Mouse (Mus musculus) ES-Bruce4 (cell line): ENCODE results near the gene Tex33. TPM values are rescaled to one million over a fixed set of nuclear protein-coding genes. Genes with fewer than 3 reads are reported as not detected.
"Not testable (repeated sequence)": the region's sequence is repeated elsewhere in the genome, so short reads cannot be mapped to it uniquely, and the experiment has no call there.

Experiments
- H3K27ac ChIP-seq: 2 replicates; pipeline ENCODE4 v1.5.1; 2012; ENCODE audit warnings: low read length, inconsistent platforms; ENCODE audit not compliant: insufficient read depth
- H3K27me3 ChIP-seq: 2 replicates; pipeline ENCODE4 v1.6.1; 2012; ENCODE audit warnings: mild to moderate bottlenecking, low read length, inconsistent platforms; ENCODE audit not compliant: control insufficient read depth, poor library complexity, insufficient read depth, severe bottlenecking
- H3K36me3 ChIP-seq: 2 replicates; pipeline ENCODE4 v1.6.1; 2012; ENCODE audit warnings: inconsistent platforms, mild to moderate bottlenecking, low read length, moderate library complexity; ENCODE audit not compliant: control insufficient read depth, poor library complexity, insufficient read depth, severe bottlenecking
- H3K4me1 ChIP-seq: one replicate; pipeline ENCODE4 v1.8.1; 2011; ENCODE audit warnings: low read length; ENCODE audit not compliant: control insufficient read depth, insufficient read depth
- H3K4me3 ChIP-seq: 2 replicates; pipeline ENCODE4 v1.5.1; 2011; ENCODE audit warnings: low read depth, mild to moderate bottlenecking, low read length
- H3K9ac ChIP-seq: 2 replicates; pipeline ENCODE4 v1.6.1; 2012; ENCODE audit warnings: low read depth, mild to moderate bottlenecking, inconsistent platforms; ENCODE audit not compliant: poor library complexity, severe bottlenecking
- H3K9me3 ChIP-seq: replicated peaks from 2 replicates; pipeline ENCODE4 v1.6.1; 2012; ENCODE audit warnings: mild to moderate bottlenecking, low read length, inconsistent platforms; ENCODE audit not compliant: control insufficient read depth, poor library complexity, insufficient read depth, severe bottlenecking
- CTCF ChIP-seq: IDR thresholded peaks from one replicate; pipeline ENCODE4 v1.8.1; 2011; ENCODE audit warnings: low read depth, low read length
- EP300 ChIP-seq: IDR thresholded peaks from 2 replicates; pipeline ENCODE4 v1.6.1; 2011; ENCODE audit warnings: low read depth, low read length; ENCODE audit not compliant: insufficient read depth
- POLR2A ChIP-seq: IDR thresholded peaks from one replicate; pipeline ENCODE4 v1.8.1; 2011; ENCODE audit warnings: low read length; ENCODE audit not compliant: insufficient read depth
- polyA plus RNA-seq: library from polyadenylated mRNA; stranded (reverse); fragments of >200 nt; gene quantifications from 2 replicates; pipeline ENCODE4 v1.2.4, GENCODE M21; 2011; ENCODE audit warnings: low read depth; ENCODE audit not compliant: missing spikeins, insufficient read depth, insufficient read length

Tex33 gene
- polyA plus RNA-seq, 1 experiment: not detected

DNA sequence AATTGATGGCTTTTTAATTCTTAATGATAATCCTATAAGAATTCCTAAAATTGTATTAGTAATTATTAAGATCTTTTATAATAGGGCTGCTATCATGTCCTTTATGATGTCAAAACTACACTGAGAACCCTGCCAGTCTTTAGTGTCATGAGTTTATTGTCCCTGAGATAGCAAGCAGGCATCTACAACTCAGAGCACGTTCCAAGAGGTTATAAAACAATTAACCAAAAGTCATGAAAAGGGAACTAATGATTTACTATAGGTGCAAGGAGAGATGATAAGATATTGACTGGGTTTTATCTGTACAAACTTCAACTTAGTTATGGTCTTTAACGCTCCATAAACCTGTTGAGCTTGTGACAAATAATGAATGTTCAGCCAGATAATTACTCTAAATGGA is 29.8 kb downstream of the Tex33 start:
- Histone ChIP-seq H3K9ac (no peak overlapping the region), H3K4me1 (no peaks in the 10 kb centered on the region), H3K4me3 (no peak overlapping the region), H3K27me3 (no peaks in the 10 kb centered on the region; the same call in 1 of the 2 replicates), H3K36me3 (no peaks in the 10 kb centered on the region), H3K27ac (no peak overlapping the region), H3K9me3 (no peaks in the 10 kb centered on the region)
- TF ChIP-seq POLR2A (no peak), EP300 (no peak), CTCF (no peak)

DNA sequence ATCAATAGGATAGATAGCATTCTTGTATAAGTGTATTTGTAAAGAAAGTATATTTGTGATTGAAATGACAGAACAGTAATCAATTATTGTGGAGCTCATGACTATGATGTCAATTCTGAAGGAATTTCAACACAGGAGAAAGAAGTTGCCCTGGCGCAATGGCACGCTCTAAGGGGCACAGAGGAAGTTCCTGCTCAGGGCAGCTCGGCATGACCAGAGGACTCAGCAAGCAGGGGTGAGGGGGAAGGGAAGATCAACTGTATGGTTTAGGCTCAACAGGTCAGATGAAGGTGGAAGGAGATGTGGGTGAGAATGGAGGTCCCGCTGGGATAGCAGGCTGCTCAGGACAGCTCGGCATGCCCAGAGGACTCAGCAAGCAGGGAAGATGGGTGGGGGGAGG is 40.2 kb downstream of the Tex33 start:
- H3K27ac ChIP-seq: no peak overlapping the region
- no peaks in the 10 kb centered on the region for H3K4me1 ChIP-seq
- no peak overlapping the region for H3K4me3 ChIP-seq
- TF ChIP-seq CTCF: no peak
- no peak for TF ChIP-seq EP300
- TF ChIP-seq POLR2A: no peak
- H3K9ac ChIP-seq: no peak overlapping the region
- H3K27me3 ChIP-seq: no peaks in the 10 kb centered on the region
- H3K36me3 ChIP-seq: no peaks in the 10 kb centered on the region
- H3K9me3 ChIP-seq: no peaks in the 10 kb centered on the region

- H3K27ac ChIP-seq: no peak overlapping the region
- TF ChIP-seq EP300 (no peak), CTCF (peak; percentile 48), POLR2A (no peak)
- H3K9me3 ChIP-seq: no peaks in the 10 kb centered on the region
- no peaks in the 10 kb centered on the region for H3K4me1 ChIP-seq
- H3K9ac ChIP-seq: no peak overlapping the region
- no peaks in the 10 kb centered on the region for H3K36me3 ChIP-seq
- H3K27me3 ChIP-seq: no peaks in the 10 kb centered on the region
- H3K4me3 ChIP-seq: no peak overlapping the region
These were observed 40.8 kb downstream of the Tex33 start for GRCm38 (mm10) chr15:78354958-78355357.

- Histone ChIP-seq H3K9me3 (no peaks in the 10 kb centered on the region), H3K36me3 (no peaks in the 10 kb centered on the region), H3K4me1 (no peaks in the 10 kb centered on the region), H3K27ac (no peak overlapping the region), H3K27me3 (no peaks in the 10 kb centered on the region), H3K9ac (no peak overlapping the region), H3K4me3 (no peak overlapping the region)
- TF ChIP-seq EP300 (no peak), POLR2A (no peak), CTCF (no peak)
These were observed 44.0 kb downstream of the Tex33 start for GRCm38 (mm10) chr15:78351586-78352165.

GRCm38 (mm10) chr15:78344567-78344966 is 51.1 kb downstream of the Tex33 start:
- no peak overlapping the region for H3K4me3 ChIP-seq

DNA sequence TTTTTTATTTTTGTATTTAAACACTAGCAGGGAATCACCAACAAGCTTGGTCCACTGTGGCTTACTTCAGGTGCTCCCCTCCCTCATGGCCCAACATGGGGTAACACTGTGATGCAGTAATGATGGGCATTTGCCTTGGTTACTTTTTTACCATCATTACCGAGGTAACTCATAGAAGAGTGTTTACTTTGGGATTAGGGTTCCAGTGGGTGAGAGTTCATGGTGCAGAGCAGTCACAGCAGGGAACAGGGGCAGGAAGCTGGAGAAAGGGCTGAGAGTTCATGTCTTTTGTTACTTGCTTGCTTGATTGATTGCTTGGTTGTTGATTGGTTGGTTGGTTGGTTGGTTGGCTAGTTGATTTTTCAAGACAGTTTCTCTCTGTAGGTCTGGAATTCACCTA is 52.0 kb downstream of the Tex33 start:
- Histone ChIP-seq H3K4me1 (no peaks in the 10 kb centered on the region), H3K27me3 (no peaks in the 10 kb centered on the region), H3K4me3 (no peak overlapping the region), H3K27ac (no peak overlapping the region), H3K9me3 (no peaks in the 10 kb centered on the region), H3K9ac (no peak overlapping the region), H3K36me3 (no peaks in the 10 kb centered on the region)
- TF ChIP-seq POLR2A: no peak
- no peak for TF ChIP-seq CTCF

More at GRCm38 (mm10) chr15:78344567-78344966, 51.1 kb downstream of the Tex33 start:
- no peak overlapping the region for H3K9ac ChIP-seq
- no peaks in the 10 kb centered on the region for H3K4me1 ChIP-seq
- no peaks in the 10 kb centered on the region for H3K27me3 ChIP-seq
- H3K9me3 ChIP-seq: no peaks in the 10 kb centered on the region
- TF ChIP-seq CTCF (no peak), POLR2A (no peak), EP300 (no peak)
- H3K27ac ChIP-seq: no peak overlapping the region
- H3K36me3 ChIP-seq: no peaks in the 10 kb centered on the region

DNA sequence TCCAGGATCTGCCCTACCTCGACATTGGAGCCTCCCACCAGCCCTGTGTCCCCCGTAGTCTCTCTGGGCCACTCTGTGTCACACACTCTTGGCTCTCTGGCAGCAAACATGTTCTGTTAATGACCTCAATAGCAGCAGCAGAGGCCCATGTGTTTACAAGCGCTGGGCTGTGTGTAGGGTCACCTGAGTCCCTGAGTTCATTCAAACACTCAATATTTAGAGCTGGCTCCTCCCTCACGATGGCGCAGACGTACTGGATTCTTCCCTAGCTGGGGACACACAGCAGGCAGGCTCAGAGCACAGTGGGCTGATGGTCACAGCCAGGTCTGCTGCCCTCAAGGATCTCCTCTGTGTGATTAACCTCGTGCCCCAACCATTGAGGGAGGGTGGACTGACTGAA is 54.8 kb downstream of the Tex33 start:
- H3K4me1 ChIP-seq, H3K27me3 ChIP-seq, H3K4me3 ChIP-seq, H3K36me3 ChIP-seq, H3K9ac ChIP-seq, H3K9me3 ChIP-seq, H3K27ac ChIP-seq: not testable (repeated sequence)
